In genomic region chr14:118616698-118617311, GRCm38 (mm10) we compare ENCODE assay signal across 8 mouse cellular contexts.
DNase-seq lines count a peak whose midpoint lies in the region; ATAC-seq and TF ChIP-seq lines count a peak whose summit lies in the region.

No protein-coding gene starts in this region.

- no peaks in the 10 kb centered on the region for H3K27me3 ChIP-seq in forebrain, embryonic 11.5 days (ENCODE audit: control insufficient read depth, insufficient read depth, low read length)
- no peaks in the 10 kb centered on the region for H3K27me3 ChIP-seq in forebrain, embryonic 10.5 days (ENCODE audit: poor library complexity, severe bottlenecking)
- H3K27me3 ChIP-seq in Patski = no peaks in the 10 kb centered on the region

- H3K4me1 ChIP-seq in forebrain, embryonic 11.5 days (replicated peaks; ENCODE audit: control insufficient read depth, insufficient read depth, low read length) = no peaks in the 10 kb centered on the region
- peaks cover 3% of the 10 kb centered on the region; the same call in 1 of the 2 replicates for H3K4me1 ChIP-seq in forebrain, embryonic 10.5 days

- in situ Hi-C loops in Patski (cut with MboI; ENCODE audit: low pct_unique_long_range_greater_than_20kb) = no loop called here

- POLR2A ChIA-PET in Patski (lab: Charles Lee) = no interaction called here

- ATAC-seq in forebrain, embryonic 11.5 days (replicated peaks; ENCODE audit: low FRiP score) = peak; percentile 36; the same call in 1 of the 2 replicates
- no peak for ATAC-seq in Patski

- CTCF ChIA-PET in Patski (lab: Charles Lee) = interaction anchor here (0.7 to 3.2 kb wide), 6 partner anchors 10 to 176 kb away, joined by 3 to 29 read pairs (median 3); no protein-coding TSS in a partner anchor

- peak; percentile 85 for TF ChIP-seq CTCF in Patski (IDR thresholded peaks at IDR 0.05)

- H3K4me2 ChIP-seq in forebrain, embryonic 11.5 days (ENCODE audit: low read depth, low read length, severe bottlenecking) = no peak overlapping the region

- DNase-seq in forebrain, embryonic 11.5 days (ENCODE audit: low spot score) = peak; percentile 67
- DNase-seq in forebrain, embryonic 10.5 days (ENCODE audit: extremely low spot score, low spot score) = no peak
- no peak for DNase-seq in Patski (ENCODE audit: low read depth, low spot score)
- DNase-seq in cerebellum, adult 9-11 months = peak; percentile 47
- peak; percentile 53 for DNase-seq in gastrocnemius, postnatal 10 days
- peak; percentile 67 to 73 for DNase-seq in kidney, postnatal 4 days
- peak; percentile 66 for DNase-seq in lung, postnatal 14 days
- DNase-seq in right cerebral cortex, adult 18-20 months = peak; percentile 72

- WGBS in forebrain, embryonic 11.5 days = 82% methylated on average over 12 of the region's 12 CpGs
- WGBS in forebrain, embryonic 10.5 days = 83% methylated on average over 12 of the region's 12 CpGs

- H3K4me3 ChIP-seq in forebrain, embryonic 11.5 days (ENCODE audit: low read depth, low read length) = no peak overlapping the region
- no peak overlapping the region for H3K4me3 ChIP-seq in forebrain, embryonic 10.5 days

- no peak overlapping the region for H3K27ac ChIP-seq in forebrain, embryonic 11.5 days (ENCODE audit: low read depth, low read length)
- H3K27ac ChIP-seq in forebrain, embryonic 10.5 days = no peak overlapping the region

- no peaks in the 10 kb centered on the region for H3K36me3 ChIP-seq in forebrain, embryonic 11.5 days (ENCODE audit: control insufficient read depth, insufficient read depth, low read length)
- no peaks in the 10 kb centered on the region for H3K36me3 ChIP-seq in forebrain, embryonic 10.5 days (replicated peaks)

- no peak overlapping the region for H3K9ac ChIP-seq in forebrain, embryonic 11.5 days (ENCODE audit: low read length)

- H3K9me3 ChIP-seq in forebrain, embryonic 11.5 days (ENCODE audit: control insufficient read depth, low read length) = no peaks in the 10 kb centered on the region
- no peaks in the 10 kb centered on the region for H3K9me3 ChIP-seq in forebrain, embryonic 10.5 days

Comparison
In these comparisons a context has a peak if more than half of its experiments do, and no peak if none do; other contexts are left out.
1. DNase-seq: peak in forebrain, embryonic 11.5 days (single experiment), cerebellum, adult 9-11 months (single experiment), gastrocnemius, postnatal 10 days (single experiment), kidney, postnatal 4 days (2 of 2), lung, postnatal 14 days (single experiment) and right cerebral cortex, adult 18-20 months (single experiment); none in forebrain, embryonic 10.5 days (single experiment) and Patski (single experiment).